Mouse (Mus musculus) ES-Bruce4 (cell line): ENCODE measurements around the gene Eef1akmt2. TPM values are rescaled to one million over a fixed set of nuclear protein-coding genes. Genes with fewer than 3 reads are reported as not detected.

Experiments used
- H3K27ac ChIP-seq: 2 replicates; pipeline ENCODE4 v1.5.1; 2012; ENCODE audit warnings: low read length, inconsistent platforms; ENCODE audit not compliant: insufficient read depth
- H3K27me3 ChIP-seq: 2 replicates; pipeline ENCODE4 v1.6.1; 2012; ENCODE audit warnings: mild to moderate bottlenecking, low read length, inconsistent platforms; ENCODE audit not compliant: control insufficient read depth, poor library complexity, insufficient read depth, severe bottlenecking
- H3K36me3 ChIP-seq: 2 replicates; pipeline ENCODE4 v1.6.1; 2012; ENCODE audit warnings: inconsistent platforms, mild to moderate bottlenecking, low read length, moderate library complexity; ENCODE audit not compliant: control insufficient read depth, poor library complexity, insufficient read depth, severe bottlenecking
- H3K4me1 ChIP-seq: one replicate; pipeline ENCODE4 v1.8.1; 2011; ENCODE audit warnings: low read length; ENCODE audit not compliant: control insufficient read depth, insufficient read depth
- H3K4me3 ChIP-seq: 2 replicates; pipeline ENCODE4 v1.5.1; 2011; ENCODE audit warnings: low read depth, mild to moderate bottlenecking, low read length
- H3K9ac ChIP-seq: 2 replicates; pipeline ENCODE4 v1.6.1; 2012; ENCODE audit warnings: low read depth, mild to moderate bottlenecking, inconsistent platforms; ENCODE audit not compliant: poor library complexity, severe bottlenecking
- H3K9me3 ChIP-seq: replicated peaks from 2 replicates; pipeline ENCODE4 v1.6.1; 2012; ENCODE audit warnings: mild to moderate bottlenecking, low read length, inconsistent platforms; ENCODE audit not compliant: control insufficient read depth, poor library complexity, insufficient read depth, severe bottlenecking
- CTCF ChIP-seq: IDR thresholded peaks from one replicate; pipeline ENCODE4 v1.8.1; 2011; ENCODE audit warnings: low read depth, low read length
- EP300 ChIP-seq: IDR thresholded peaks from 2 replicates; pipeline ENCODE4 v1.6.1; 2011; ENCODE audit warnings: low read depth, low read length; ENCODE audit not compliant: insufficient read depth
- POLR2A ChIP-seq: IDR thresholded peaks from one replicate; pipeline ENCODE4 v1.8.1; 2011; ENCODE audit warnings: low read length; ENCODE audit not compliant: insufficient read depth
- polyA plus RNA-seq: library from polyadenylated mRNA; stranded (reverse); fragments of >200 nt; gene quantifications from 2 replicates; pipeline ENCODE4 v1.2.4, GENCODE M21; 2011; ENCODE audit warnings: low read depth; ENCODE audit not compliant: missing spikeins, insufficient read depth, insufficient read length

Gene Eef1akmt2
- polyA plus RNA-seq, 1 experiment, result 39.4 TPM

GRCm38 (mm10) chr7:132795141-132795540 is 57.3 kb downstream of the Eef1akmt2 start:
- H3K4me1 ChIP-seq, result peaks cover 2% of the 10 kb centered on the region
- H3K9ac ChIP-seq, result no peak overlapping the region
- H3K36me3 ChIP-seq, result no peaks in the 10 kb centered on the region
- TF ChIP-seq EP300 (no peak), CTCF (no peak), POLR2A (no peak)
- H3K27me3 ChIP-seq, result no peaks in the 10 kb centered on the region
- no peaks in the 10 kb centered on the region for H3K9me3 ChIP-seq
- no peak overlapping the region for H3K27ac ChIP-seq
- H3K4me3 ChIP-seq, result no peak overlapping the region

- H3K9ac ChIP-seq, result no peak overlapping the region
Observed at GRCm38 (mm10) chr7:132793467-132793866, 59.0 kb downstream of the Eef1akmt2 start.

GRCm38 (mm10) chr7:132790447-132791219 is 61.8 kb downstream of the Eef1akmt2 start:
- H3K4me1 ChIP-seq, result peaks cover 2% of the 10 kb centered on the region
- no peak overlapping the region for H3K27ac ChIP-seq
- H3K27me3 ChIP-seq, result no peaks in the 10 kb centered on the region
- no peaks in the 10 kb centered on the region for H3K9me3 ChIP-seq
- TF ChIP-seq POLR2A, result no peak
- TF ChIP-seq EP300, result 0 out of 2 replicates have a peak, but pooled peaks have one; percentile 14
- no peak overlapping the region for H3K4me3 ChIP-seq
- no peaks in the 10 kb centered on the region for H3K36me3 ChIP-seq
- no peak overlapping the region for H3K9ac ChIP-seq

More at GRCm38 (mm10) chr7:132793467-132793866, 59.0 kb downstream of the Eef1akmt2 start:
- Histone ChIP-seq H3K4me1 (peaks cover 2% of the 10 kb centered on the region), H3K4me3 (no peak overlapping the region), H3K9me3 (no peaks in the 10 kb centered on the region), H3K36me3 (no peaks in the 10 kb centered on the region), H3K27ac (no peak overlapping the region), H3K27me3 (no peaks in the 10 kb centered on the region)
- TF ChIP-seq EP300, result no peak
- TF ChIP-seq CTCF, result no peak
- TF ChIP-seq POLR2A, result no peak

GRCm38 (mm10) chr7:132788826-132789225 is 63.6 kb downstream of the Eef1akmt2 start:
- Histone ChIP-seq H3K4me3 (no peak overlapping the region), H3K36me3 (no peaks in the 10 kb centered on the region), H3K4me1 (peaks cover 2% of the 10 kb centered on the region), H3K9ac (no peak overlapping the region), H3K27me3 (no peaks in the 10 kb centered on the region), H3K27ac (no peak overlapping the region), H3K9me3 (no peaks in the 10 kb centered on the region)
- TF ChIP-seq POLR2A, result no peak
- TF ChIP-seq CTCF, result no peak
- TF ChIP-seq EP300, result no peak

- no peak for TF ChIP-seq CTCF
- no peak for TF ChIP-seq POLR2A
- TF ChIP-seq EP300, result no peak
- H3K27me3 ChIP-seq, result no peaks in the 10 kb centered on the region
- peaks cover 2% of the 10 kb centered on the region for H3K4me1 ChIP-seq
- H3K36me3 ChIP-seq, result no peaks in the 10 kb centered on the region
- no peak overlapping the region for H3K27ac ChIP-seq
- no peak overlapping the region for H3K9ac ChIP-seq
- H3K4me3 ChIP-seq, result no peak overlapping the region
- H3K9me3 ChIP-seq, result no peaks in the 10 kb centered on the region
Observed at GRCm38 (mm10) chr7:132787496-132788190, 64.8 kb downstream of the Eef1akmt2 start.

GRCm38 (mm10) chr7:132787022-132787421 is 65.5 kb downstream of the Eef1akmt2 start:
- no peaks in the 10 kb centered on the region for H3K9me3 ChIP-seq
- H3K27ac ChIP-seq, result no peak overlapping the region
- peaks cover 2% of the 10 kb centered on the region for H3K4me1 ChIP-seq
- TF ChIP-seq CTCF (no peak), EP300 (no peak), POLR2A (no peak)
- H3K4me3 ChIP-seq, result no peak overlapping the region
- H3K9ac ChIP-seq, result no peak overlapping the region
- no peaks in the 10 kb centered on the region for H3K36me3 ChIP-seq
- H3K27me3 ChIP-seq, result no peaks in the 10 kb centered on the region
